Mouse (Mus musculus) thymus, adult 2 months (tissue): ENCODE data around the gene 2410004B18Rik. TPM values are rescaled to one million over a fixed set of nuclear protein-coding genes. Genes with fewer than 3 reads are reported as not detected.

ENCODE experiments used
- DNase-seq: peaks from one replicate; pipeline ENCODE4 v3.0.0; 2021
- H3K27ac ChIP-seq: fragments of 200-500 bp; 2 replicates; pipeline ENCODE4 v1.5.1; 2012; ENCODE audit warnings: low read length, control low read depth; ENCODE audit not compliant: control insufficient read depth, insufficient read depth
- H3K27me3 ChIP-seq: fragments of 200-500 bp; 2 replicates; pipeline ENCODE4 v1.6.1; 2012; ENCODE audit warnings: mild to moderate bottlenecking, low read length, moderate library complexity, mixed read lengths; ENCODE audit not compliant: control insufficient read depth, insufficient read depth
- H3K36me3 ChIP-seq: fragments of 200-500 bp; 2 replicates; pipeline ENCODE4 v1.6.1; 2012; ENCODE audit warnings: mild to moderate bottlenecking, low read length, moderate library complexity; ENCODE audit not compliant: control insufficient read depth, insufficient read depth
- H3K4me1 ChIP-seq: fragments of 200-500 bp; replicated peaks from 2 replicates; pipeline ENCODE4 v1.6.1; 2012; ENCODE audit warnings: low read length; ENCODE audit not compliant: control insufficient read depth, insufficient read depth
- H3K4me3 ChIP-seq: fragments of 200-500 bp; 2 replicates; pipeline ENCODE4 v1.5.1; 2012; ENCODE audit warnings: mild to moderate bottlenecking, low read length, control low read depth, moderate library complexity; ENCODE audit not compliant: control insufficient read depth, insufficient read depth
- CTCF ChIP-seq: fragments of 200-500 bp; IDR thresholded peaks from 2 replicates; pipeline ENCODE4 v1.5.1; 2012; ENCODE audit warnings: mild to moderate bottlenecking, control low read depth, low read length, moderate library complexity, borderline replicate concordance; ENCODE audit not compliant: control insufficient read depth, poor library complexity, insufficient read depth; ENCODE audit errors: extremely low read depth
- POLR2A ChIP-seq: fragments of 200-500 bp; IDR thresholded peaks from 2 replicates; pipeline ENCODE4 v1.6.1; 2012; ENCODE audit warnings: mild to moderate bottlenecking, low read length, control low read depth, moderate library complexity; ENCODE audit not compliant: control insufficient read depth, poor library complexity, insufficient read depth; ENCODE audit errors: extremely low read depth
- WGBS: fragments of 180-500 bp; shearing (Covaris S2); methylation state at CpG from one replicate; pipeline ENCODE4 v1.1.7; 2018; 5-methylcytosine and 5-hydroxymethylcytosine counted together
- polyA plus RNA-seq: library from polyadenylated mRNA; depleted of rRNA; stranded (reverse); fragments of >200 nt; gene quantifications from 2 replicates; pipeline ENCODE4 v1.2.3, GENCODE M21; 2012

The 2410004B18Rik gene
- polyA plus RNA-seq, 1 experiment, result 20.6 TPM

DNA sequence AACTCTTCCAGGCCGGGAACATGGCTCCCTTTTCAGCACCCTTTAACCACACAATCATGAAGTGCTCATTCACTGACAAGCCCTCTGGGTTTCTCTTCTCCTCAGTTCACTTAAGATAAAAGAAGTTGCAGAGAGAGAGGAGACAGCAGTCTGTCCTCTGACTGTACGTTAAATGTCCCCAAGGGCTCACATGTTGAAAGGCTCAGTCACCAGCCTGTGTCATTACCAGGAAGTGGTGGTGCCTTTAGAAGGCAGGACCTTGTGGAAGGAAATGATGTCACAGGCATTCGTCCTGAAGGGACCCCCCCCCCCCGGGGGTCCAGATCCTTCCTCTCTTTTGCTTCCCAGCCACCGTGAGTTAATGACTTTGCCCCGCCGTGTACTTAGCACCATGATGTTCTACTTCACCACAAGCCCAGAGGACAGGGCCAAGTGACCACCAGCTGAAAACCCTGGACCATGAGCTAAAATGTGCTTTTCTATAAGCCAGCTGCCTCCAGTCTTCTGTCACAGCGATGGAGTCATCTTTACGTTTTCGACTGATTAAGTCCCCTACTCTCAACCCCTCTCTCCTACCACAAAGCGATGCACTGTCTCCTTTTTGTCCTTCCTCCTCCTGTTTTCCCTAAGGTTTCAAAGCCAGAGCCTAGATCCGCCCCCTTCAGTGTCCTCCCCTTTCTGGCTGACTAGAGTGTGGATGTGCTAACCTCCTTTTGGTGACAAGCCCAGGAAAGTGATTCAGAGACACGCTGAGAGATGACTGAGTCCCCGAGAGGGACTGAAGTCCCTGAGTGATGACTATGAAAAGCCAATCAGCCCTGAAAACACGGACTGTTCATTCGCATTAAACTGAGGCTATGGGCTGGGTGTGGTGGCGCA is 13.7 kb downstream of the 2410004B18Rik start:
- DNase-seq, result no peak
- Histone ChIP-seq H3K4me3 (no peak overlapping the region), H3K27me3 (no peaks in the 10 kb centered on the region), H3K4me1 (peaks cover 15% of the 10 kb centered on the region), H3K27ac (no peak overlapping the region), H3K36me3 (no peaks in the 10 kb centered on the region)
- 68% methylated on average over 17 of the region's 17 CpGs for WGBS
- TF ChIP-seq CTCF (no peak), POLR2A (no peak)

- no peak for DNase-seq
- H3K27me3 ChIP-seq, result no peaks in the 10 kb centered on the region
- H3K36me3 ChIP-seq, result no peaks in the 10 kb centered on the region
- H3K4me1 ChIP-seq, result peaks cover 15% of the 10 kb centered on the region
- no peak for TF ChIP-seq CTCF
- TF ChIP-seq POLR2A, result no peak
- H3K27ac ChIP-seq, result no peak overlapping the region
- 74% methylated on average over 7 of the region's 7 CpGs for WGBS
- H3K4me3 ChIP-seq, result no peak overlapping the region
Measured at GRCm38 (mm10) chr3:145952945-145953344, 15.1 kb downstream of the 2410004B18Rik start.

GRCm38 (mm10) chr3:145953411-145953810 is 15.6 kb downstream of the 2410004B18Rik start:
- TF ChIP-seq POLR2A (no peak), CTCF (no peak)
- Histone ChIP-seq H3K4me1 (peaks cover 15% of the 10 kb centered on the region), H3K27me3 (no peaks in the 10 kb centered on the region), H3K27ac (no peak overlapping the region), H3K4me3 (no peak overlapping the region), H3K36me3 (no peaks in the 10 kb centered on the region)
- 95% methylated on average over 2 of the region's 2 CpGs for WGBS
- no peak for DNase-seq

DNA sequence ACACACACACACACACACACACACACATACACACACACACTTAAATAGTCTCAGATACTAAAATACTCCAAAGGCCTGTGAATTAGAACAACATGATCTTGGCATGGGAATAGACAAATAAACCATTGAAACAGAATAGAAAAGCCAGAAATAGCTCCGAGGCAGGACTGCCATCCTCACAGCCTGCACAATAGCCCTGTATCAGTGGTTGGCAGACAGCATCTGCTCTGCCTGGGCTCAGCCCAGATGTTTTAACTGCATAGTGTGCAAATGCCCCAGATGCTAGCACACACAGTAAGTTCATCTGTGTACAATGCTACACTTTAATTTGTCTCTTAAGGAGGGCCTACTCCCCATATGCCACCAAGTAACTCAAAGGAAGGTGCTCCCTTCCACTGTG is 22.0 kb downstream of the 2410004B18Rik start:
- no peaks in the 10 kb centered on the region; the same call in 1 of the 2 replicates for H3K27me3 ChIP-seq
- H3K27ac ChIP-seq, result no peak overlapping the region
- H3K36me3 ChIP-seq, result no peaks in the 10 kb centered on the region
- TF ChIP-seq CTCF, result no peak
- no peak for DNase-seq
- H3K4me1 ChIP-seq, result peaks cover 4% of the 10 kb centered on the region; the same call in 1 of the 2 replicates
- no peak overlapping the region for H3K4me3 ChIP-seq
- whole genome bisulfite sequencing, result 96% methylated on average over 1 of the region's 1 CpGs

GRCm38 (mm10) chr3:145962411-145962810 is 24.6 kb downstream of the 2410004B18Rik start:
- whole genome bisulfite sequencing, result 77% methylated on average over 9 of the region's 9 CpGs
- Histone ChIP-seq H3K4me3 (no peak overlapping the region), H3K27me3 (no peaks in the 10 kb centered on the region; the same call in 1 of the 2 replicates), H3K36me3 (no peaks in the 10 kb centered on the region), H3K4me1 (peaks cover 4% of the 10 kb centered on the region; the same call in 1 of the 2 replicates), H3K27ac (no peak overlapping the region)
- DNase-seq, result no peak
- no peak for TF ChIP-seq POLR2A
- no peak for TF ChIP-seq CTCF

- whole genome bisulfite sequencing, result 39% methylated on average over 31 of the region's 31 CpGs
- Histone ChIP-seq H3K4me3 (no peak overlapping the region), H3K27ac (no peak overlapping the region), H3K4me1 (peaks cover 4% of the 10 kb centered on the region; the same call in 1 of the 2 replicates), H3K36me3 (no peaks in the 10 kb centered on the region), H3K27me3 (no peaks in the 10 kb centered on the region; the same call in 1 of the 2 replicates)
- TF ChIP-seq POLR2A (no peak), CTCF (no peak)
- no peak for DNase-seq
Measured at GRCm38 (mm10) chr3:145963101-145964017, 25.5 kb downstream of the 2410004B18Rik start.
